Mouse (Mus musculus) heart, embryonic 11.5 days (tissue): ENCODE data around the gene Sema4b. TPM values are rescaled to one million over a fixed set of nuclear protein-coding genes. Genes with fewer than 3 reads are reported as not detected.

Experiments used
- ATAC-seq: fragments of 200-750 bp; cut with Nextera tagmentation; replicated peaks from 2 replicates; pipeline ENCODE4 v1.8.0; 2017; ENCODE audit warnings: moderate library complexity; ENCODE audit not compliant: insufficient number of reproducible peaks, low FRiP score, low TSS enrichment
- H3K27ac ChIP-seq: fragments of 300-500 bp; sonication (generic); 2 replicates; pipeline ENCODE4 v1.5.1; 2014; ENCODE audit warnings: mild to moderate bottlenecking, low read depth, low read length
- H3K27me3 ChIP-seq: fragments of 300-500 bp; sonication (generic); 2 replicates; pipeline ENCODE4 v1.6.1; 2014; ENCODE audit warnings: mild to moderate bottlenecking, low read length, mixed read lengths; ENCODE audit not compliant: control insufficient read depth, insufficient read depth
- H3K36me3 ChIP-seq: fragments of 300-500 bp; sonication (generic); 2 replicates; pipeline ENCODE4 v1.6.1; 2014; ENCODE audit warnings: mild to moderate bottlenecking, low read length, moderate library complexity, mixed read lengths; ENCODE audit not compliant: control insufficient read depth, insufficient read depth
- H3K4me1 ChIP-seq: fragments of 300-500 bp; sonication (generic); 2 replicates; pipeline ENCODE4 v1.6.1; 2014; ENCODE audit warnings: low read length; ENCODE audit not compliant: control insufficient read depth, insufficient read depth
- H3K4me2 ChIP-seq: fragments of 300-500 bp; sonication (generic); 2 replicates; pipeline ENCODE4 v1.6.1; 2014; ENCODE audit warnings: mild to moderate bottlenecking, moderate library complexity
- H3K4me3 ChIP-seq: fragments of 300-500 bp; sonication (generic); 2 replicates; pipeline ENCODE4 v1.5.1; 2014; ENCODE audit warnings: low read depth, low read length
- H3K9ac ChIP-seq: fragments of 300-500 bp; sonication (generic); 2 replicates; pipeline ENCODE4 v1.6.1; 2014; ENCODE audit warnings: mild to moderate bottlenecking, low read depth, low read length, moderate library complexity
- H3K9me3 ChIP-seq: fragments of 300-500 bp; sonication (generic); replicated peaks from 2 replicates; pipeline ENCODE4 v1.6.1; 2016; ENCODE audit warnings: low read length; ENCODE audit not compliant: control insufficient read depth
- WGBS: fragments of 180-500 bp; shearing (Covaris S2); extraction: QIAGEN DNeasy Blood & Tissue Kit; methylation state at CpG from one replicate; pipeline ENCODE4 v1.1.7; 2014; ENCODE audit not compliant: insufficient replicate concordance; 5-methylcytosine and 5-hydroxymethylcytosine counted together
- polyA plus RNA-seq: library from polyadenylated mRNA; unstranded; fragments of >200 nt; fragmentation: Nextera tagmentation; extraction: Ambion mirVana; gene quantifications from 2 replicates; pipeline ENCODE4 v1.2.1, GENCODE M21; 2014

The Sema4b gene
- polyA plus RNA-seq, 1 experiment from 2014 or later, result 8.5 TPM

GRCm38 (mm10) chr7:80202961-80203360 is 16.3 kb downstream of the Sema4b start:
- no peak overlapping the region for H3K4me2 ChIP-seq
- H3K36me3 ChIP-seq, result no peaks in the 10 kb centered on the region; the same call in 1 of the 2 replicates
- peaks cover 39% of the 10 kb centered on the region for H3K4me1 ChIP-seq
- no peak overlapping the region for H3K4me3 ChIP-seq
- WGBS, result 84% methylated on average over 5 of the region's 5 CpGs
- H3K9me3 ChIP-seq, result no peaks in the 10 kb centered on the region
- no peak for ATAC-seq
- H3K27ac ChIP-seq, result no peak overlapping the region
- no peaks in the 10 kb centered on the region for H3K27me3 ChIP-seq
- H3K9ac ChIP-seq, result no peak overlapping the region

- no peak for ATAC-seq
- H3K9me3 ChIP-seq, result no peaks in the 10 kb centered on the region
- WGBS, result 49% methylated on average over 12 of the region's 12 CpGs
- no peaks in the 10 kb centered on the region; the same call in 1 of the 2 replicates for H3K36me3 ChIP-seq
- peaks cover 47% of the 10 kb centered on the region for H3K4me1 ChIP-seq
- H3K4me3 ChIP-seq, result no peak overlapping the region
- H3K27me3 ChIP-seq, result no peaks in the 10 kb centered on the region
- 0 out of 2 replicates have a peak overlapping the region, but pooled peaks have one; percentile 16 for H3K27ac ChIP-seq
- peak overlapping the region; percentile 24; the same call in 1 of the 2 replicates for H3K4me2 ChIP-seq
- no peak overlapping the region for H3K9ac ChIP-seq
Observed at GRCm38 (mm10) chr7:80203638-80204096, 17.0 kb downstream of the Sema4b start.

- ATAC-seq, result no peak
- Histone ChIP-seq H3K36me3 (no peaks in the 10 kb centered on the region; the same call in 1 of the 2 replicates), H3K4me2 (no peak overlapping the region), H3K27me3 (no peaks in the 10 kb centered on the region), H3K4me3 (no peak overlapping the region), H3K27ac (no peak overlapping the region), H3K4me1 (peaks cover 47% of the 10 kb centered on the region), H3K9me3 (no peaks in the 10 kb centered on the region), H3K9ac (0 out of 2 replicates have a peak overlapping the region, but pooled peaks have one; percentile 29)
- 76% methylated on average over 4 of the region's 4 CpGs for WGBS
Observed at GRCm38 (mm10) chr7:80204362-80204761, 17.7 kb downstream of the Sema4b start.

- Histone ChIP-seq H3K27me3 (no peaks in the 10 kb centered on the region), H3K36me3 (no peaks in the 10 kb centered on the region; the same call in 1 of the 2 replicates), H3K9me3 (no peaks in the 10 kb centered on the region), H3K4me2 (no peak overlapping the region), H3K4me1 (peaks cover 49% of the 10 kb centered on the region), H3K27ac (no peak overlapping the region), H3K4me3 (no peak overlapping the region), H3K9ac (no peak overlapping the region)
- no peak for ATAC-seq
- 87% methylated on average over 7 of the region's 7 CpGs for WGBS
Observed at GRCm38 (mm10) chr7:80204961-80205360, 18.3 kb downstream of the Sema4b start.

- no peak overlapping the region for H3K27ac ChIP-seq
Observed at GRCm38 (mm10) chr7:80205705-80206589, 19.3 kb downstream of the Sema4b start.

DNA sequence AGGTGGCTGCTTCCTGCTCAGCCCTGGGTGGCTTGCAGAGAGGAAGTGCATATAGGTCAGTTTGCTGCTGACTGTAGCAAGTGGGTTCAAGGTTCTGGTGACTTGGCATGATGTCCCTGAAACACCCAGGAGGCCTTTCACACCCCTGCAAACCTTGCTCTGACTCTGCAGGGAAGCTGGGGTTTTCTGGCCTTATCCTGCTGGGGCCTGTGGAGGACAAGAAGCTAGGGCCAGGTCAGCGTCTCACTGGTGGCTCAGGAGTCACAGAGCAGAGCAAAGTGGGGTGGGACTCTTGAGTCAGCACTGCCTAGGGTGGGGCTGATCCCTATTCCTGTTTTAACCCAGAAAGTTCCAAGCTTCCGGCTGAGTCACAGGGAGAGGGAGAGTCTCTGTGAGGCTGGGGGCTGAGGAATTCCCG is 20.7 kb downstream of the Sema4b start:
- H3K4me3 ChIP-seq, result no peak overlapping the region
- 41% methylated on average over 3 of the region's 3 CpGs for WGBS
- H3K4me2 ChIP-seq, result no peak overlapping the region
- peaks cover 49% of the 10 kb centered on the region for H3K4me1 ChIP-seq
- H3K9ac ChIP-seq, result no peak overlapping the region; the same call in 1 of the 2 replicates
- no peaks in the 10 kb centered on the region; the same call in 1 of the 2 replicates for H3K36me3 ChIP-seq
- H3K27me3 ChIP-seq, result no peaks in the 10 kb centered on the region
- H3K27ac ChIP-seq, result peak overlapping the region; percentile 25; the same call in 1 of the 2 replicates
- ATAC-seq, result no peak
- H3K9me3 ChIP-seq, result no peaks in the 10 kb centered on the region

More at GRCm38 (mm10) chr7:80205705-80206589, 19.3 kb downstream of the Sema4b start:
- ATAC-seq, result no peak
- Histone ChIP-seq H3K27me3 (no peaks in the 10 kb centered on the region), H3K9me3 (no peaks in the 10 kb centered on the region), H3K9ac (no peak overlapping the region), H3K4me1 (peaks cover 49% of the 10 kb centered on the region), H3K4me2 (no peak overlapping the region), H3K36me3 (no peaks in the 10 kb centered on the region; the same call in 1 of the 2 replicates), H3K4me3 (no peak overlapping the region)
- 82% methylated on average over 12 of the region's 12 CpGs for WGBS

DNA sequence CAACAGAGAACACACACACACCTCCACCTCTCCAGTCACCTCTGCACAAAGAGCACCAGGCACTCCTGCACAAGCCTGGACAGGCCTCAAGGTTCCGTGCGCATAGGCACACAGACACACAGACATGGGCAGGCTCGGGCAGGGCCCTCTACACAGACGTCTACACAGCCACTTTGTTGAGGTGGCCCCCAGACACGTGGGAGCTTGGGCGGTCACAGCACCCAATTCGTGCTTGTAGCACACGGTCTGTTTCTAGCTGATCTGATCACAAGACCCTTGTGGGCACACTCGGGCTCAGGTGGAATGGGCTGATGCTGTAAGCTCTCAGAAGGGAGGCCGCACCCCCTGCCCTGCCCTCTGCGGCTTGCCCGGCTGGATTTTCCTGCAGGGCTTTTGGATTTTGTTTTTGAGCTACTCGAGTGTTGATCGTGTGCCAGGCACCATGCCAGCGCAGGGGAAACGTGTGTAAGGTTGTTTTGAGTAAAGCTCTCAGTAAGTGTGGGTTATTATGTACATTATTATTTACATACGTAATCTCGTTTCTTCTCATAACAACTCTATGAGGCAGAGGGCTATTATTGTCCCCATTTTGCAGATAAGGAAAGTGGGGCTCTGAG is 21.5 kb downstream of the Sema4b start:
- WGBS, result 75% methylated on average over 18 of the region's 18 CpGs
- ATAC-seq, result no peak
- H3K4me1 ChIP-seq, result peaks cover 46% of the 10 kb centered on the region
- no peaks in the 10 kb centered on the region for H3K27me3 ChIP-seq
- no peaks in the 10 kb centered on the region for H3K9me3 ChIP-seq
- peak overlapping the region; percentile 77 for H3K27ac ChIP-seq
- no peak overlapping the region for H3K4me3 ChIP-seq
- 0 out of 2 replicates have a peak overlapping the region, but pooled peaks have one; percentile 22 for H3K4me2 ChIP-seq
- H3K9ac ChIP-seq, result peak overlapping the region; percentile 12
- H3K36me3 ChIP-seq, result no peaks in the 10 kb centered on the region; the same call in 1 of the 2 replicates

DNA sequence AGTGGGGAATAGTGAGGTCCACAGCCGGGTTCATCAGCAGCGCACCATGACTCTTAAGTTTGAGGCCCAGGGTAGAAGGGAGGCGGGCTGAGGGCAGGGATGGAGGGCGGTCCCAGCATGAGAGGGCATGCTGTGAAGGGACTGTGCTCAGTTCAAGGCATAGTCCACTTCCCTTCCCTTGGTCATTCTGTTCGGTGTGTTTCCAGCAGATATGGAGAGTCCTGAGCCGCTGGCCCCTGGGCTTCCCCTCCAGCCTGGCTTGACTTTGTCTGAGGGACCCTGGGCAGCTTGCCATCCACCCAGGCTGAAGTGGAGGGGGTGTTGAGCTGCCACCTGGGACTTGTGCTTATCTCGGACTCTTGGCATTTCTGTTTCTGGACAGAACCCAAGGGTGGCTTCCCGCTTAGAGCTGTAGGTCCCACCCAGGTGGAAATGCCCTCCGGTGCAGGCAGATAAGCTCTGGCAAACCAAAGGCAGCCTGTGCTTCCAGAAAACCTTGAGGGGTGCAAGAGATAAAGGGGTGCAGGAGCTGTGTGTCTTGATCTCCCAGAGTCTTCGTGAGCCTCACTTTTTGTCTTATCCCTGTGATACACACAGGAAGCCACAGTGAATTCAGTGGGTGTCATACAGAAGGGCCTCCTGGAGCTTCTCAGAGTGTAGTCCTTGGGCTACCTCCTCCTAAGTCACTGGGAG is 22.2 kb downstream of the Sema4b start:
- H3K4me2 ChIP-seq, result peak overlapping the region; percentile 20
- WGBS, result 47% methylated on average over 10 of the region's 10 CpGs
- H3K36me3 ChIP-seq, result peaks cover under 1% of the 10 kb centered on the region
- no peaks in the 10 kb centered on the region for H3K27me3 ChIP-seq
- peak overlapping the region; percentile 12; the same call in 1 of the 2 replicates for H3K9ac ChIP-seq
- no peak overlapping the region for H3K4me3 ChIP-seq
- ATAC-seq, result peak; percentile 79
- H3K4me1 ChIP-seq, result peaks cover 40% of the 10 kb centered on the region
- H3K9me3 ChIP-seq, result no peaks in the 10 kb centered on the region
- peak overlapping the region; percentile 77 for H3K27ac ChIP-seq
